Mouse (Mus musculus): ENCODE results near the gene Rnase2a.
"Not testable (repeated sequence)": the region's sequence is repeated elsewhere in the genome, so short reads cannot be mapped to it uniquely, and the experiment has no call there.

- TF ChIP-seq POLR2A (IDR thresholded peaks at IDR 0.05; ENCODE audit: control insufficient read depth, low read depth, low read length); CTCF (IDR thresholded peaks at IDR 0.05; ENCODE audit: control insufficient read depth, insufficient read depth, insufficient replicate concordance, low read depth, low read length): not testable (repeated sequence)
Measured at GRCm38 (mm10) chr14:51229657-51230056, 26.3 kb downstream of the Rnase2a start.
